Mouse (Mus musculus): ENCODE measurements around the gene Gm17428. TPM values are rescaled to one million over a fixed set of nuclear protein-coding genes. Genes with fewer than 3 reads are reported as not detected.

The Gm17428 gene
- total and polyA plus RNA-seq, 3 experiments: not detected

GRCm38 (mm10) chr14:54961487-54961886 is 15.2 kb upstream of the Gm17428 start:
- Histone ChIP-seq H3K9me3 (replicated peaks; ENCODE audit: low read length) (peaks cover 2% of the 10 kb centered on the region), H3K27me3 (replicated peaks) (peaks cover 47% of the 10 kb centered on the region), H3K4me2 (ENCODE audit: insufficient read depth, low read depth, poor library complexity, severe bottlenecking) (no peak overlapping the region), H3K79me2 (replicated peaks; ENCODE audit: control insufficient read depth, extremely low read depth, insufficient read depth, poor library complexity, severe bottlenecking) (no peaks in the 10 kb centered on the region), H3K36me3 (replicated peaks in 1 of 2; ENCODE audit: control insufficient read depth in 1 of 2, insufficient read depth in 1 of 2, low read length in 1 of 2) (no peaks in the 10 kb centered on the region), H3K27ac (ENCODE audit: insufficient read depth, low read depth) (no peak overlapping the region), H3K4me1 (ENCODE audit: control insufficient read depth in 1 of 2, insufficient read depth in 2 of 2) (peaks cover 9 to 25% of the 10 kb centered on the region in 2 experiments), H3K4me3 (replicated peaks in 1 of 3; ENCODE audit: low read depth in 2 of 3, low read length in 2 of 3, poor library complexity in 1 of 3) (no peak overlapping the region), H3K9ac (ENCODE audit: insufficient read depth, low read depth) (no peak overlapping the region)
- no peak for DNase-seq (ENCODE audit: extremely low read depth)
- dilution Hi-C loops (cut with MboI; ENCODE audit: extremely low pct_ligation_motif_present, extremely low pct_unique_long_range_greater_than_20kb, low sequenced_read_pairs) (no loop called here), in situ Hi-C loops (cut with MboI; ENCODE audit: low pct_ligation_motif_present, low pct_unique_long_range_greater_than_20kb, low sequenced_read_pairs) (loop anchor here (5.0 kb wide), 1 partner anchor 36 kb away; no protein-coding TSS in a partner anchor)
- TF ChIP-seq POLR2A (IDR thresholded peaks at IDR 0.05; ENCODE audit: low read depth, low read length) (no peak), HCFC1 (IDR thresholded peaks at IDR 0.05; ENCODE audit: low read depth, low read length) (no peak), PAX5 (IDR thresholded peaks at IDR 0.05; ENCODE audit: low read length) (no peak), USF2 (conservative IDR thresholded peaks at IDR 0.05; ENCODE audit: low read depth, low read length) (no peak), BHLHE40 (IDR thresholded peaks at IDR 0.05; ENCODE audit: low read depth, low read length) (no peak), POLR2AphosphoS2 (IDR thresholded peaks at IDR 0.05; ENCODE audit: low read depth, low read length) (no peak), MEF2A (IDR thresholded peaks at IDR 0.05; ENCODE audit: borderline replicate concordance, low read depth, low read length) (no peak), JUN (IDR thresholded peaks at IDR 0.05; ENCODE audit: insufficient read depth, low read depth, low read length) (no peak), TCF12 (IDR thresholded peaks at IDR 0.05; ENCODE audit: low read depth, low read length) (no peak), E2F4 (IDR thresholded peaks at IDR 0.05; ENCODE audit: insufficient replicate concordance, low read depth, low read length) (no peak), MAX (IDR thresholded peaks at IDR 0.05; ENCODE audit: low read length) (no peak), EP300 (IDR thresholded peaks at IDR 0.05; ENCODE audit: low read length) (no peak), ZNF384 (IDR thresholded peaks at IDR 0.05; ENCODE audit: low read depth, low read length) (no peak), CHD1 (IDR thresholded peaks at IDR 0.05; ENCODE audit: low read depth, low read length) (no peak), MXI1 (IDR thresholded peaks at IDR 0.05; ENCODE audit: low read depth, low read length) (no peak), NRF1 (IDR thresholded peaks at IDR 0.05; ENCODE audit: low read depth, low read length) (no peak), KAT2A (IDR thresholded peaks at IDR 0.05; ENCODE audit: insufficient replicate concordance, low read length) (no peak)

- Histone ChIP-seq H3K27ac (ENCODE audit: insufficient read depth, low read depth) (no peak overlapping the region), H3K4me1 (ENCODE audit: control insufficient read depth in 1 of 2, insufficient read depth in 2 of 2) (peaks cover 9 to 31% of the 10 kb centered on the region in 2 experiments), H3K9me3 (replicated peaks; ENCODE audit: low read length) (peaks cover 2% of the 10 kb centered on the region), H3K36me3 (replicated peaks in 1 of 2; ENCODE audit: control insufficient read depth in 1 of 2, insufficient read depth in 1 of 2, low read length in 1 of 2) (no peaks in the 10 kb centered on the region), H3K9ac (ENCODE audit: insufficient read depth, low read depth) (no peak overlapping the region), H3K79me2 (replicated peaks; ENCODE audit: control insufficient read depth, extremely low read depth, insufficient read depth, poor library complexity, severe bottlenecking) (no peaks in the 10 kb centered on the region), H3K27me3 (replicated peaks) (peaks cover 56% of the 10 kb centered on the region), H3K4me2 (ENCODE audit: insufficient read depth, low read depth, poor library complexity, severe bottlenecking) (no peak overlapping the region), H3K4me3 (replicated peaks in 1 of 3; ENCODE audit: low read depth in 2 of 3, low read length in 2 of 3, poor library complexity in 1 of 3) (no peak overlapping the region)
- in situ Hi-C loops (cut with MboI; ENCODE audit: low pct_ligation_motif_present, low pct_unique_long_range_greater_than_20kb, low sequenced_read_pairs) (loop anchor here (5.0 kb wide), 1 partner anchor 35 kb away; no protein-coding TSS in a partner anchor), dilution Hi-C loops (cut with MboI; ENCODE audit: extremely low pct_ligation_motif_present, extremely low pct_unique_long_range_greater_than_20kb, low sequenced_read_pairs) (no loop called here)
- DNase-seq (ENCODE audit: extremely low read depth): no peak
- TF ChIP-seq USF1 (IDR thresholded peaks at IDR 0.05; ENCODE audit: low read depth, low read length) (no peak), CHD2 (IDR thresholded peaks at IDR 0.05; ENCODE audit: low read length) (no peak), MXI1 (IDR thresholded peaks at IDR 0.05; ENCODE audit: low read depth, low read length) (no peak), ZMIZ1 (IDR thresholded peaks at IDR 0.05; ENCODE audit: low read depth, low read length) (no peak), IRF4 (IDR thresholded peaks at IDR 0.05; ENCODE audit: low read depth, low read length) (no peak), KAT2A (IDR thresholded peaks at IDR 0.05; ENCODE audit: insufficient replicate concordance, low read length) (no peak)
Observed at GRCm38 (mm10) chr14:54962714-54963113, 14.0 kb upstream of the Gm17428 start.

Data from CH12.LX (cell line).